Mouse (Mus musculus): ENCODE measurements around the gene Olfr1124. TPM values are rescaled to one million over a fixed set of nuclear protein-coding genes. Genes with fewer than 3 reads are reported as not detected.
"Not testable (repeated sequence)": the region's sequence is repeated elsewhere in the genome, so short reads cannot be mapped to it uniquely, and the experiment has no call there.

Olfr1124 gene
- polyA plus RNA-seq (2015; fragmentation: Nextera tagmentation; extraction: Ambion mirVana): 0.07 TPM in 1 of 2 replicates, not detected in the other

DNA sequence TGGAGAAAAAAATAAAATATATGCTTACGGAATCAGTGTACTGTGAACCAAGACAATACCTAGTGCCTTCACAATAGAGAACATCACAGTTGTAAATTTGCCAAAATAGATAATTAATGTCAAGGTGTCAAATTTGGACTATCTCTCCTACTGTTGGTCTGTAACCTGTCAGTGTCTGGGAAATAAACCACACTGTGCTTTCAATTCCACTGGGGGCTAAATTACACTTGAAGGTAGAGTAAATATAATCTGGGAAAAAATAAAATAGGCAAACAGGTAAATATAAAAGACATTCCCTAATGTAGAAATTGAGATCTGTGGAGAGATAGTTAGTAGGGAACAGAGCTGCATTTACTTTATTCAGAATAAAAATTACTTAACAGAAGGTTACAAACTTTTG lies at the start of gene Olfr1124:
Gene Olfr1124 (plus strand): TSS at position 301 of the 400 bp plus-strand sequence.
- Histone ChIP-seq H3K4me2 (replicated peaks) (no peak within 1 kb of the TSS), H3K4me3 (replicated peaks) (no peak within 1 kb of the TSS), H3K27me3 (no peaks in the 10 kb centered on the region), H3K9ac (replicated peaks) (no peak within 1 kb of the TSS), H3K4me1 (replicated peaks) (no peaks in the 10 kb centered on the region), H3K9me3 (no peaks in the 10 kb centered on the region), H3K36me3 (no peaks in the 10 kb centered on the region), H3K27ac (no peak within 1 kb of the TSS)
- WGBS: 94% methylated on average over 1 of the region's 1 CpGs
- ATAC-seq: no peak

DNA sequence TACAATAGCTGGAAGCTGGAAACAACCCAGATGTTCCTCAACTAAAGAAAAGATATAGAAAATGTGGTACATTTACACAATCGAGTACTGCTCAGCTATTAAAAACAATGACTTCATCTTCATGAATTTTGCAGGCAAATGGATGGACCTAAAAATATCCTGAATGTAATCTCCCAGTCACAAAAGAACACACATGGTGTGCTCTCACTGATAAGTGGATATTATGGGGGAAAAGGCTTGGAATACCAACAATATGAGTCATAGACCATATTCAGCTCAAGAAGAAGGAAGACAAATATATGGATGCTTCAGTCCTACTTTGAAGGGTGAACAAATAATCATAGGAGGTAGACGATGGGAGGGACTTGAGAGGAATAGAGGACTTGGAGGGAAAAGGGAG lies 46.1 kb upstream of the Olfr1124 start:
- no peak overlapping the region for H3K9ac ChIP-seq (replicated peaks)
- H3K27ac ChIP-seq: no peak overlapping the region
- no peaks in the 10 kb centered on the region for H3K36me3 ChIP-seq
- H3K4me1 ChIP-seq (replicated peaks): no peaks in the 10 kb centered on the region
- WGBS: 85% methylated on average over 2 of the region's 2 CpGs
- H3K4me2 ChIP-seq (replicated peaks): no peak overlapping the region
- H3K4me3 ChIP-seq (replicated peaks): no peak overlapping the region
- H3K9me3 ChIP-seq: no peaks in the 10 kb centered on the region
- no peak for ATAC-seq
- H3K27me3 ChIP-seq: no peaks in the 10 kb centered on the region

- H3K27ac ChIP-seq: no peak within 1 kb of the TSS
- ATAC-seq: no peak
- H3K4me1 ChIP-seq (replicated peaks): no peaks in the 10 kb centered on the region
- H3K9ac ChIP-seq (replicated peaks): no peak within 1 kb of the TSS
- no peaks in the 10 kb centered on the region for H3K36me3 ChIP-seq
- H3K27me3 ChIP-seq: no peaks in the 10 kb centered on the region
- 85% methylated on average over 2 of the region's 2 CpGs for WGBS
- H3K9me3 ChIP-seq: no peaks in the 10 kb centered on the region
- no peak within 1 kb of the TSS for H3K4me2 ChIP-seq (replicated peaks)
- no peak within 1 kb of the TSS for H3K4me3 ChIP-seq (replicated peaks)
Measured at GRCm38 (mm10) chr2:87385549-87385948, 44.5 kb upstream of the Olfr1124 start, which contains the start of gene Olfr1122. Gene Olfr1122, plus strand, starts transcription at chr2:87385849.

DNA sequence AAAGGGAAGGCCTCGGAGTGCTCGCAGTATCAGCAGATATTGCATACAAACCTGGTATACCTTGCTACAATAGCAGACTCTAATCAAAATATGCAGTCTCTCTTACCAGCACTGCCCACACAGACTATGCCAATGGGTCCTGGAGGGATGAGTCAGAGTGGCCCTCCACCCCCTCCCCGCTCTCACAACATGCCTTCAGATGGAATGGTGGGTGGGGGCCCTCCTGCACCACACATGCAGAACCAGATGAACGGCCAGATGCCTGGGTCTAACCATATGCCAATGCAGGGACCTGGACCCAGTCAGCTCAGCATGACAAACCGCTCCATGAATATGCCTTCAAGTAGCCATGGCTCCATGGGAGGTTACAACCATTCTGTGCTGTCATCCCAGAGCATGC lies 36.5 kb upstream of the Olfr1124 start:
- H3K9ac ChIP-seq (replicated peaks); H3K4me3 ChIP-seq (replicated peaks); H3K4me2 ChIP-seq (replicated peaks); H3K36me3 ChIP-seq; H3K27me3 ChIP-seq; H3K27ac ChIP-seq; H3K9me3 ChIP-seq; H3K4me1 ChIP-seq (replicated peaks): not testable (repeated sequence)
- ATAC-seq: peak; percentile 50; the same call in 1 of the 2 replicates
- WGBS: 93% methylated on average over 5 of the region's 5 CpGs

DNA sequence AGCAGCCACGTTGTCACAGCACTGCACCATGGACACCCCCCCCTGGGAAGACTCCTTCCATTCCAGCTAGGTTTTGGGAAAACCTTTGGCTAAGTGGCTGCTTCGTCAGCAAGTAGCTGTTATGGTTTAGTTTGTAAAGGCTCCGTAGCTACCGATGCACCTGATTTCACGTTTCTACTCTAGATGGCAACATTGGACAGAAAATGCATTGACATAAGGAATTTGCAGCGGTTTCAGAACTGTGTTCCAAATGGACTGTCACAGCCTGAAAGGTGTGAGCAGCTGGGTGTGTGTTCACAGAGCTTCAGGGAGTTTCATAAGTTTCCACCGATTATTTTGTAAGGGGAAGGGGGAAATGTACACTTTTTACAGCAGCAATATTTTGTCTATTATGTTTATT lies 35.4 kb upstream of the Olfr1124 start:
- H3K27ac ChIP-seq; H3K4me2 ChIP-seq (replicated peaks); H3K27me3 ChIP-seq; H3K36me3 ChIP-seq; ATAC-seq; H3K4me3 ChIP-seq (replicated peaks); H3K9ac ChIP-seq (replicated peaks); H3K4me1 ChIP-seq (replicated peaks); H3K9me3 ChIP-seq: not testable (repeated sequence)
- WGBS: 88% methylated on average over 7 of the region's 7 CpGs

DNA sequence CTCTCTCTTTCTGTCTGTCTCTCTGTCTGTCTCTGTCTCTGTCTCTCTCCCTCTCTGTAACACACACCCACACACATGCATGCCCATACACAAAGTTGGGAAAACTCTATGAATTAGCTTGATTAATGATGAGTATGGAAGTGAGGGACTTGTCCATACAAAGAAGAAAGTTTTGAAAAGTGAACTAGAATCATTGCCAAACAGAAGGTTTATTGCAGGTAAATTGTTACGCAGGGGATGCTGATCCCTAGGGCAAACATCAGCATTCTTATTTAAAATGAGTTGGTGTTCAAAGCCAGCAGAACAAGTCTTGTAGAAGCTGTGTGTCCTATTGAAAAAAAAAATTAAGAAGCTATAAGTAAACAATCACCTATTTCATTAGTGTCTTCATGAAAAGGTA lies 13.7 kb upstream of the Olfr1124 start, which contains the start of gene Olfr1123:
Gene Olfr1123 (plus strand): TSS at position 301 of the 400 bp plus-strand sequence.
- H3K9me3 ChIP-seq: no peaks in the 10 kb centered on the region
- H3K4me2 ChIP-seq (replicated peaks): no peak within 1 kb of the TSS
- no peaks in the 10 kb centered on the region for H3K27me3 ChIP-seq
- no peak within 1 kb of the TSS for H3K9ac ChIP-seq (replicated peaks)
- WGBS: 89% methylated on average over 1 of the region's 1 CpGs
- H3K4me3 ChIP-seq (replicated peaks): no peak within 1 kb of the TSS
- no peaks in the 10 kb centered on the region for H3K4me1 ChIP-seq (replicated peaks)
- no peaks in the 10 kb centered on the region for H3K36me3 ChIP-seq
- no peak for ATAC-seq
- no peak within 1 kb of the TSS for H3K27ac ChIP-seq

DNA sequence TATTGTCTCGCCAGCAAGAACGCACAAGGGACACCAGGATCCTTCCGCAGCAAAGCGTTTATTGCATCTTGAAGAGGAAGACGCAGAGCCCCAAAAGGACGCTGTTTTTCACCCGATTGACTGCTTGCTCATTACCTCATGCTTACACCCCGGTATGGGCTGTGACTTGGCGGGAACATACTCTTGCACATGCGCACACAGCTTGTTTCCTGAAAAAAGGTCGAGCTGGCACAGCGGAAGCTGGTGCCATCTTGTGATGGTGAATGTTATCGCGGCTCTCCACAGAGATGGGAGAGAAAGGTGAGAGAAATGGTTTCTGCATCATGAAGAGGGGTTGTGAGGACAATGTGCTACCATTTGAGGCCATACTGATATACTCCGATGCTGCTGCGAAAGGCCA lies 7.7 kb downstream of the Olfr1124 start:
- WGBS: 91% methylated on average over 16 of the region's 16 CpGs
- Histone ChIP-seq H3K4me2 (replicated peaks) (no peak overlapping the region), H3K27ac (no peak overlapping the region), H3K4me3 (replicated peaks) (no peak overlapping the region), H3K27me3 (no peaks in the 10 kb centered on the region), H3K36me3 (no peaks in the 10 kb centered on the region), H3K9me3 (no peaks in the 10 kb centered on the region), H3K4me1 (replicated peaks) (no peaks in the 10 kb centered on the region), H3K9ac (replicated peaks) (no peak overlapping the region)
- ATAC-seq: no peak

- no peaks in the 10 kb centered on the region for H3K36me3 ChIP-seq
- H3K4me1 ChIP-seq (replicated peaks): no peaks in the 10 kb centered on the region
- no peak for ATAC-seq
- no peak within 1 kb of the TSS for H3K9ac ChIP-seq (replicated peaks)
- no peak within 1 kb of the TSS for H3K4me2 ChIP-seq (replicated peaks)
- H3K27me3 ChIP-seq: no peaks in the 10 kb centered on the region
- no peak within 1 kb of the TSS for H3K4me3 ChIP-seq (replicated peaks)
- no peak within 1 kb of the TSS for H3K27ac ChIP-seq
- H3K9me3 ChIP-seq: no peaks in the 10 kb centered on the region
Measured at GRCm38 (mm10) chr2:87453662-87454061, 23.6 kb downstream of the Olfr1124 start, which contains the start of gene Olfr1126. Gene Olfr1126, plus strand, starts transcription at chr2:87453962.

DNA sequence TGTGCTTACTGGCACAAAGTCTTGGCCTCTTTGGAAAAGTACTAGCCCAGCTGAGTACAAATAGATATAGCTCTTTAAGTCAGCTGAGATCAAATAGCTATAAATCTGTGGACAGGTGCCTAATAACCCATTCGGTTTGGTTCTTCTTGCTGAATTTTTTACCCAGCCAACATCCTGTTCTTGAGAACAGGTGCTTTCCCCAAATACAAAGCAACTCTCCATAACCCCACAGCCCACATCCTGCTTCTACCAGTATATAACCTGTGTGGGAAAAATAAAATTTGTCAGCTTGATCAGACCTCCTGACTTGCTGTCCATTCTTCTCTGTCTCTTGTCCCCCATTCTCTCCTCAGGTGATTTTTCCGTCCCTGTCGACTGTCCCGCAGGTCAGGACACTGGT lies 31.7 kb downstream of the Olfr1124 start:
- H3K4me1 ChIP-seq (replicated peaks): no peaks in the 10 kb centered on the region
- no peak for ATAC-seq
- 93% methylated on average over 4 of the region's 4 CpGs for WGBS
- no peak overlapping the region for H3K4me2 ChIP-seq (replicated peaks)
- no peak overlapping the region for H3K9ac ChIP-seq (replicated peaks)
- H3K27me3 ChIP-seq: no peaks in the 10 kb centered on the region
- no peaks in the 10 kb centered on the region for H3K9me3 ChIP-seq
- no peaks in the 10 kb centered on the region for H3K36me3 ChIP-seq
- no peak overlapping the region for H3K4me3 ChIP-seq (replicated peaks)
- no peak overlapping the region for H3K27ac ChIP-seq

DNA sequence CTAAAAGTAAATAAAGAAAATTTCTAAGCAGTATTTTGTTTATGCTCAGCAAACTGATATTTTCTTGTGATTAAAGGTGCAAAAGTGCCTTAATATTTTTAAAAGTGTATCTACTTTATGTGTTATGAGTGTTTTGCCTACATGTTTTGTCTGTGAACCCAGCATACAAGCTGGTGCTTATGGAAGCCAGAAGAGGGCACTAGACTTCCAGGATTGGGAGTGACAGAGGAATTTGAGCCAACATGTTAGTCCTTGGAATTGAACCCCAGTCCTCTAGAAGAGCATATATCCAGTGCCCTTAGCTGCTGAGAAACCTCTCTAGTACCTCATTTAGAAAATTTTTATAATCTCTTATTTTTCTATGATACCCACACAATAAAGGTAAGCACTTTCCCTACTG lies 50.1 kb downstream of the Olfr1124 start:
- no peaks in the 10 kb centered on the region for H3K9me3 ChIP-seq
- H3K4me2 ChIP-seq (replicated peaks): no peak overlapping the region
- H3K27me3 ChIP-seq: no peaks in the 10 kb centered on the region
- H3K4me1 ChIP-seq (replicated peaks): no peaks in the 10 kb centered on the region
- no peak for ATAC-seq
- no peak overlapping the region for H3K4me3 ChIP-seq (replicated peaks)
- H3K9ac ChIP-seq (replicated peaks): no peak overlapping the region
- no peaks in the 10 kb centered on the region for H3K36me3 ChIP-seq
- H3K27ac ChIP-seq: no peak overlapping the region

DNA sequence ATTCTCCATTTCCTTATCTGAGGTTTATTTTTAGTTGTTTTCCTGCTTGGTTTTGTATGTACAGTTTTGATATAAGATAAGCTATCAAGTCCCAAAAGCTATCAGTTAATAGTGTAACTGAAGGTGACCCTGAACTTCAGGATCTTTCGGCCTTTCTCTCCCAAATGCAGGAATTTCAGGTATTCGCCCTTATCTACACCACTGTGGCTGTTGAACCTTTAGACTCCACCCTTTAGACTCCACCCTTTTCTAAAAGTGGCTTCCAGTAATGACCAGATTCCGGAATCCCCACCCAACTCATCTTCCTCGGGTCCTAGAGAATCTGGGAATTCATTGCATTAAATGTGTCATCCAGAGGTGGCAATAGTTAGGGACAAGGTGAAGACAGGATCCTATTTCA lies 51.1 kb downstream of the Olfr1124 start:
- no peak overlapping the region for H3K4me2 ChIP-seq (replicated peaks)
- no peaks in the 10 kb centered on the region for H3K9me3 ChIP-seq
- no peak overlapping the region for H3K4me3 ChIP-seq (replicated peaks)
- H3K4me1 ChIP-seq (replicated peaks): no peaks in the 10 kb centered on the region
- H3K9ac ChIP-seq (replicated peaks): no peak overlapping the region
- no peak overlapping the region for H3K27ac ChIP-seq
- no peaks in the 10 kb centered on the region for H3K27me3 ChIP-seq
- no peaks in the 10 kb centered on the region for H3K36me3 ChIP-seq
- no peak for ATAC-seq
- 87% methylated on average over 4 of the region's 4 CpGs for WGBS

- Histone ChIP-seq H3K27me3 (no peaks in the 10 kb centered on the region), H3K27ac (no peak overlapping the region), H3K9me3 (no peaks in the 10 kb centered on the region), H3K4me2 (replicated peaks) (no peak overlapping the region), H3K4me3 (replicated peaks) (no peak overlapping the region), H3K9ac (replicated peaks) (no peak overlapping the region), H3K36me3 (no peaks in the 10 kb centered on the region), H3K4me1 (replicated peaks) (no peaks in the 10 kb centered on the region)
- 73% methylated on average over 2 of the region's 2 CpGs for WGBS
- no peak for ATAC-seq
Measured at GRCm38 (mm10) chr2:87482276-87482675, 52.2 kb downstream of the Olfr1124 start.

All from midbrain, embryonic 13.5 days (tissue).